Mouse (Mus musculus): ENCODE measurements around the gene Gys2. TPM values are rescaled to one million over a fixed set of nuclear protein-coding genes. Genes with fewer than 3 reads are reported as not detected.
"Not testable (repeated sequence)": the region's sequence is repeated elsewhere in the genome, so short reads cannot be mapped to it uniquely, and the experiment has no call there.

Gys2 gene
- polyA plus RNA-seq, 1 experiment from 2014 or later = 0.05 TPM

DNA sequence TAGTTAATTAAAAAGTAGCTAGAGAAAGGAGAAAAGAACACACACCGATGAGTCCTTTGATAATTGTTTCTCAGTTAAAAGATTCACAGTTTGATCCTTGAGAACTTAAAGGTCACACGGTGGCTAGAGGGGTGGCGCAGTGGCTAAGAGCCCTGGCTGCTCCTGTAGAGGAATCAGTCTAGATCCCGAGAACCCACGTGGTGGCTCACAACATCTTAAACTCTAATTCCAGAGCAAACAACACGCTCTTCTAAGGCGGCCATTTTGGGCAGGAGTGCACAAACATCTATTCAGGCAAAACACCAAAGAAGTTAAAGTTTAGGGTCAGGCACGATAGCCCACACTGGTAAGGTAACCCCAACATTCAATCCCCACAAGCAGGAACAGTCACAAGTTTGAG lies 30.7 kb upstream of the Gys2 start:
- H3K4me1 ChIP-seq (replicated peaks) = peaks cover 39% of the 10 kb centered on the region
- no peak overlapping the region for H3K9ac ChIP-seq (replicated peaks)
- no peaks in the 10 kb centered on the region for H3K27me3 ChIP-seq
- no peak for ATAC-seq
- H3K4me3 ChIP-seq (replicated peaks) = no peak overlapping the region
- H3K9me3 ChIP-seq = no peaks in the 10 kb centered on the region
- 75% methylated on average over 8 of the region's 8 CpGs for WGBS
- H3K27ac ChIP-seq = no peak overlapping the region
- H3K4me2 ChIP-seq (replicated peaks) = no peak overlapping the region
- H3K36me3 ChIP-seq = peaks cover 39% of the 10 kb centered on the region

- H3K27me3 ChIP-seq = no peaks in the 10 kb centered on the region
- no peak overlapping the region for H3K9ac ChIP-seq (replicated peaks)
- H3K4me2 ChIP-seq (replicated peaks) = no peak overlapping the region
- no peaks in the 10 kb centered on the region for H3K9me3 ChIP-seq
- no peak overlapping the region for H3K4me3 ChIP-seq (replicated peaks)
- peaks cover 32% of the 10 kb centered on the region for H3K4me1 ChIP-seq (replicated peaks)
- WGBS = 91% methylated on average over 10 of the region's 10 CpGs
- peaks cover 48% of the 10 kb centered on the region for H3K36me3 ChIP-seq
- ATAC-seq = no peak
- no peak overlapping the region for H3K27ac ChIP-seq
Observed at GRCm38 (mm10) chr6:142502519-142503125, 29.7 kb upstream of the Gys2 start.

DNA sequence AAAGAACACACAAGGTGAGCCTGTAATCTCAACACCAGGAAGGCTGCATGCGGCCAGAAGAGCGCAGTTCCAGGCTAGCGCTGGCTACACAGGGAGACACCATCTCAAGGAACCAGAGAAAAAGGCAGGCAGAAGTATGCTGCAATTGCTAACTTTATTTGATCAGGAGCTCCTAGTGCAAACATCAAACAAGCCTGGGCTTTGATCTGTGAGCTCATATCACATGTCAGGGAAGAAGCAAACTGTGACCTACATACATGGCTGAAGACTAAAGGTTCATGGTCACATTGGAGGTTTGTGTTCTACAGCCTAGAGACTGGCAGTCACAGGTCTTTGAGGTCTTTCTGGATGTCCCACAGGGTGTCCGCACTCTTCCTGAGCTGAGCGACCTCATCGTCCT lies 17.2 kb upstream of the Gys2 start:
- H3K4me2 ChIP-seq (replicated peaks); H3K9me3 ChIP-seq; H3K27me3 ChIP-seq; H3K4me3 ChIP-seq (replicated peaks); ATAC-seq; H3K9ac ChIP-seq (replicated peaks); H3K4me1 ChIP-seq (replicated peaks); H3K27ac ChIP-seq: not testable (repeated sequence)
- 97% methylated on average over 6 of the region's 6 CpGs for WGBS
- peaks cover 70% of the 10 kb centered on the region for H3K36me3 ChIP-seq

- Histone ChIP-seq H3K9ac (replicated peaks) (no peak overlapping the region), H3K27me3 (no peaks in the 10 kb centered on the region), H3K36me3 (peaks cover 56% of the 10 kb centered on the region), H3K9me3 (no peaks in the 10 kb centered on the region), H3K27ac (no peak overlapping the region), H3K4me1 (replicated peaks) (no peaks in the 10 kb centered on the region), H3K4me3 (replicated peaks) (no peak overlapping the region), H3K4me2 (replicated peaks) (no peak overlapping the region)
- ATAC-seq = no peak
- WGBS = 90% methylated on average over 9 of the region's 9 CpGs
Observed at GRCm38 (mm10) chr6:142487638-142488037, 14.7 kb upstream of the Gys2 start.

DNA sequence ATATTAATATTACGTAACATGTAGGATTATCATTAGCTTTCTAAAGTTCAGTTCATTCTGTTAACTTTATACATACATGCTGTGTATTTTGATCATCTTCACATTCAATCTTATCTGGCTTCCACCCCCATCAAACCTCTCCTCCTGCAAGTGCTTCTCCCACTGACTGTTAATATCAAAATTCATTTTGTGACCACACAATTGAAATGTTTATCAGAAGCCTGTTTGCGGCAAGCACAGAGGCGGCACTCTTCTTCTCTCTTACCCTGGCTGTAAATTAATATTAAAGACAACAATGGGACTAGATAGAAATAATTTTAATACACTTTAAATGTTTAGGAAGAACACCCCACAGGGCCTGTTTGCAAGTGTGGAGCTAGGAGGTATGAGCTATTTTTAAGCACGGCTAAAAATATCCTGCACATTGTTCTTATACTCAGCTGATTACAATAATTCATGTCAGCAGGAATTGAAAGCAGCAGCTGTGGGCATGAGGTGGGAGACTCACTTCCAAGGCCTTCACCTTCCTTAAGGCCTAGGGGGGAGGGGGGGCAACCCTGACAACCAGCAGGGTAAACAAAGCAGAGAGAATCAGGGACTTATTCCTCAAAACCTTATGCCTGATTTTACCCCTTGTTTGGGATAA lies 12.7 kb upstream of the Gys2 start:
- no peak overlapping the region for H3K4me2 ChIP-seq (replicated peaks)
- no peak for ATAC-seq
- WGBS = 90% methylated on average over 4 of the region's 4 CpGs
- H3K27ac ChIP-seq = no peak overlapping the region
- no peaks in the 10 kb centered on the region for H3K9me3 ChIP-seq
- no peaks in the 10 kb centered on the region for H3K4me1 ChIP-seq (replicated peaks)
- peaks cover 40% of the 10 kb centered on the region for H3K36me3 ChIP-seq
- no peaks in the 10 kb centered on the region for H3K27me3 ChIP-seq
- H3K4me3 ChIP-seq (replicated peaks) = no peak overlapping the region
- H3K9ac ChIP-seq (replicated peaks) = no peak overlapping the region

- no peak overlapping the region for H3K4me3 ChIP-seq (replicated peaks)
- no peak for ATAC-seq
- H3K9me3 ChIP-seq = no peaks in the 10 kb centered on the region
- 84% methylated on average over 7 of the region's 7 CpGs for WGBS
- no peak overlapping the region for H3K9ac ChIP-seq (replicated peaks)
- no peaks in the 10 kb centered on the region for H3K36me3 ChIP-seq
- no peak overlapping the region for H3K27ac ChIP-seq
- no peaks in the 10 kb centered on the region for H3K4me1 ChIP-seq (replicated peaks)
- H3K4me2 ChIP-seq (replicated peaks) = no peak overlapping the region
- no peaks in the 10 kb centered on the region for H3K27me3 ChIP-seq
Observed at GRCm38 (mm10) chr6:142477239-142477638, 4.3 kb upstream of the Gys2 start.

- ATAC-seq = no peak
- Histone ChIP-seq H3K27me3 (no peaks in the 10 kb centered on the region), H3K36me3 (no peaks in the 10 kb centered on the region), H3K4me3 (replicated peaks) (no peak overlapping the region), H3K27ac (no peak overlapping the region), H3K4me1 (replicated peaks) (no peaks in the 10 kb centered on the region), H3K4me2 (replicated peaks) (no peak overlapping the region), H3K9ac (replicated peaks) (no peak overlapping the region), H3K9me3 (no peaks in the 10 kb centered on the region)
- 90% methylated on average over 8 of the region's 8 CpGs for WGBS
Observed at GRCm38 (mm10) chr6:142471141-142471540, 1.8 kb downstream of the Gys2 start.

DNA sequence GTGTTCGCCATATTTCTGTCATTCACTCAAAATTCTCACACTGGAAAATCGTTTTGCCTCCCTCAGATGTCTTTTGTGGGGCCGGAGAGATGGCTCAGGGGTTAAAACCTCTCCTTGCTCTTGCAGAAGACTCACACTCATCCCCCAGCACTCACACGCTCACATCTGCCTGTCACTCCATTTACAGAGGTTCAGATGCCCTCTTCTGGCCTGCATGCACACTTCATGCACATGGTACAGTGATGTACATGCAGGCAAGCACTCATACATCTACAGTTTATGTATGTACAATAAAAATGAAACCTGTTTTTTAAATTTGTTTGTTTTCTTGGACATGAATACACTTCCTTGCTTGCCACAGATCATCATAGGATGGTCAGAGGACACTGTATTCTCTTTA lies 3.3 kb downstream of the Gys2 start:
- Histone ChIP-seq H3K36me3 (no peaks in the 10 kb centered on the region), H3K27me3 (no peaks in the 10 kb centered on the region), H3K4me1 (replicated peaks) (no peaks in the 10 kb centered on the region), H3K9ac (replicated peaks) (no peak overlapping the region), H3K9me3 (no peaks in the 10 kb centered on the region), H3K4me2 (replicated peaks) (no peak overlapping the region), H3K4me3 (replicated peaks) (no peak overlapping the region), H3K27ac (no peak overlapping the region)
- WGBS = 62% methylated on average over 4 of the region's 4 CpGs
- ATAC-seq = peak; percentile 68; the same call in 1 of the 2 replicates

DNA sequence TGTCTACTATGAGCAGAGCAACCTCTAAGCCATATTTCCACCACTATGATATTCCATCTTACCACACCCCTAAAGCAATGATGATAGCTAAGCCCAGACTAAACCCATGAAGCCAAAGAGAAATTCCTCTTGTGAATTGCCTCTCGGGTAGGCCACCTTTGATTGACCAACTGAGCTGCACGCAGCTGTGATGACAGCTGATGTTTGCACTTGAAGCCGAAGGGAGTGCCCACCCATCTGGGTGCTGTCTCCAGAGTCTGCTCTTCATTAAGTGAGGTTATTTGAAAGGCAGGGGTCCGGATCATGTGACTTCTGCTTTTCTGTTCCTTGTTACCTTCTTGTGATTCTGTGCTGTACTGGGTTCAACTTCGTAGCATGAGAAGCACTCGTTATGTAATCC lies 10.7 kb downstream of the Gys2 start:
- no peaks in the 10 kb centered on the region for H3K9me3 ChIP-seq
- no peak for ATAC-seq

DNA sequence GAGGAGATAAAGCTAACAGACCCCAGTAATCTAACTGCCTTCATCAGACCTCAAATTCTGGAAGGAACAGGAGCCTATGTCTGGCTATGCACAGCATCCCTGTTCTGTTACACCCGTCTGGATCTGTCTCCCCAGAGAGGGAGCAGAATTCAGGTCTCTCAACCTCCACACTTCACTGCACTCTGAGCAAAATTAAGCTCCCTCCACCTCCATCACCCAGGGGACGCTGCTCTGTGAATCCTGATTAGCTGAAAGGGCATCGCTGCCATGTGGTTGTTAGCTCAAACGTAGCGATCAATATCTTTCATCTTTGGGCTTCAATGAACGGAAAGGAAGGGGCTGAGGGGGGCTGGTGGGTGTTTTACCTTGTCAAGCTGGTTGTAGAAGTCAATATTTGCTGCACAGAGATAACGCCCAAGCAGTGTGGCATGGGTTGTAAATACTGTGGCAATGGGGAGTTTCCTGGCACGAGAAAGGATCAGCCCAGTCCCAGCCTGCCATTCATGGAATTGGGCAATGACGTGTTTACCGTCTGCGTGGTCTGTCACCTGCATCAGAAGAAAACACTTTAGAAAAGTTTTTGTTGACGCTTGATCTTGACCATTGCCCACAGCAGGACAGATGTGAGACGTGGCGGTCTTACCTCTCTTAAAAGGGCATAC lies 13.8 kb downstream of the Gys2 start:
- H3K4me2 ChIP-seq (replicated peaks) = 0 out of 2 replicates have a peak overlapping the region, but pooled peaks have one; percentile 11
- H3K4me1 ChIP-seq (replicated peaks) = peaks cover 17% of the 10 kb centered on the region
- 55% methylated on average over 14 of the region's 14 CpGs for WGBS
- H3K9ac ChIP-seq (replicated peaks) = no peak overlapping the region
- no peaks in the 10 kb centered on the region for H3K9me3 ChIP-seq
- no peaks in the 10 kb centered on the region for H3K27me3 ChIP-seq
- H3K4me3 ChIP-seq (replicated peaks) = no peak overlapping the region
- H3K36me3 ChIP-seq = no peaks in the 10 kb centered on the region
- peak; percentile 79 for ATAC-seq
- H3K27ac ChIP-seq = peak overlapping the region; percentile 66

More for the DNA sequence above, 10.7 kb downstream of the Gys2 start:
- Histone ChIP-seq H3K27ac (no peak overlapping the region), H3K4me1 (replicated peaks) (peaks cover 17% of the 10 kb centered on the region), H3K9ac (replicated peaks) (no peak overlapping the region), H3K4me2 (replicated peaks) (no peak overlapping the region), H3K4me3 (replicated peaks) (no peak overlapping the region), H3K27me3 (no peaks in the 10 kb centered on the region), H3K36me3 (no peaks in the 10 kb centered on the region)
- 83% methylated on average over 6 of the region's 6 CpGs for WGBS

GRCm38 (mm10) chr6:142458010-142458409 lies 14.9 kb downstream of the Gys2 start:
- WGBS = 30% methylated on average over 7 of the region's 7 CpGs
- Histone ChIP-seq H3K4me1 (replicated peaks) (peaks cover 17% of the 10 kb centered on the region), H3K36me3 (no peaks in the 10 kb centered on the region), H3K9me3 (no peaks in the 10 kb centered on the region), H3K27me3 (no peaks in the 10 kb centered on the region), H3K4me3 (replicated peaks) (no peak overlapping the region), H3K9ac (replicated peaks) (no peak overlapping the region), H3K4me2 (replicated peaks) (0 out of 2 replicates have a peak overlapping the region, but pooled peaks have one; percentile 5), H3K27ac (no peak overlapping the region)
- peak; percentile 71 for ATAC-seq

GRCm38 (mm10) chr6:142455314-142455996 lies 17.5 kb downstream of the Gys2 start:
- ATAC-seq = no peak
- H3K9ac ChIP-seq (replicated peaks) = no peak overlapping the region
- H3K36me3 ChIP-seq = no peaks in the 10 kb centered on the region
- WGBS = 64% methylated on average over 7 of the region's 7 CpGs
- H3K9me3 ChIP-seq = no peaks in the 10 kb centered on the region
- H3K4me3 ChIP-seq (replicated peaks) = no peak overlapping the region
- H3K4me2 ChIP-seq (replicated peaks) = no peak overlapping the region
- H3K27me3 ChIP-seq = no peaks in the 10 kb centered on the region
- peaks cover 17% of the 10 kb centered on the region for H3K4me1 ChIP-seq (replicated peaks)
- no peak overlapping the region for H3K27ac ChIP-seq
